Comparison of ENCODE assay signal across 8 mouse cellular contexts in genomic region chr6:3182424-3182841, GRCm38 (mm10).
DNase-seq lines count a peak whose midpoint lies in the region; ATAC-seq and TF ChIP-seq lines count a peak whose summit lies in the region.
"Not testable (repeated sequence)": the region's sequence is repeated elsewhere in the genome, so short reads cannot be mapped to it uniquely, and the experiment has no call there.

No protein-coding gene starts in this region.

- peak; percentile 3 for ATAC-seq in Patski
- ATAC-seq in embryonic facial prominence, embryonic 15.5 days (ENCODE audit: insufficient number of reproducible peaks, low FRiP score, low TSS enrichment, low read depth), result peak; percentile 60
- peak; percentile 11 for ATAC-seq in granulocyte monocyte progenitor cell, adult 5-6 weeks (replicated peaks; ENCODE audit: poor library complexity, severe bottlenecking)
- ATAC-seq in hindbrain, embryonic 14.5 days (ENCODE audit: low FRiP score), result peak; percentile 63
- peak; percentile 63 for ATAC-seq in limb, embryonic 12.5 days (ENCODE audit: insufficient number of reproducible peaks, insufficient read depth, low FRiP score, low TSS enrichment, low read depth)
- peak; percentile 8; the same call in 1 of the 2 replicates for ATAC-seq in lung, postnatal 0 days
- ATAC-seq in neural tube, embryonic 11.5 days (ENCODE audit: insufficient read depth, low FRiP score, low TSS enrichment), result peak; percentile 56

- TF ChIP-seq CTCF in Patski (IDR thresholded peaks at IDR 0.05); lung, postnatal 0 days (IDR thresholded peaks at IDR 0.05): not testable (repeated sequence)

- not testable (repeated sequence) for H3K4me3 ChIP-seq in embryonic facial prominence, embryonic 15.5 days (replicated peaks); lung, postnatal 0 days (ENCODE audit: low read depth, low read length)
- H3K4me3 ChIP-seq in hindbrain, embryonic 14.5 days (replicated peaks; ENCODE audit: low read length), result peak overlapping the region; percentile 23
- H3K4me3 ChIP-seq in limb, embryonic 12.5 days (replicated peaks), result peak overlapping the region; percentile 16; the same call in 1 of the 2 replicates
- peak overlapping the region; percentile 14 for H3K4me3 ChIP-seq in neural tube, embryonic 11.5 days (ENCODE audit: low read depth, low read length)

- peaks cover 13% of the 10 kb centered on the region for H3K9me3 ChIP-seq in embryonic facial prominence, embryonic 15.5 days (replicated peaks)
- peaks cover 32% of the 10 kb centered on the region for H3K9me3 ChIP-seq in hindbrain, embryonic 14.5 days (ENCODE audit: control insufficient read depth, low read length)
- peaks cover 20% of the 10 kb centered on the region for H3K9me3 ChIP-seq in limb, embryonic 12.5 days
- peaks cover 15% of the 10 kb centered on the region for H3K9me3 ChIP-seq in lung, postnatal 0 days (ENCODE audit: low read length)
- peaks cover 19% of the 10 kb centered on the region for H3K9me3 ChIP-seq in neural tube, embryonic 11.5 days (ENCODE audit: control insufficient read depth, low read length)

- not testable (repeated sequence) for TF ChIP-seq EP300 in lung, postnatal 0 days (IDR thresholded peaks at IDR 0.05)

- in situ Hi-C loops in Patski (cut with MboI; ENCODE audit: low pct_unique_long_range_greater_than_20kb), result loop anchor here (25.0 kb wide), 1 partner anchor 255 kb away; no protein-coding TSS in a partner anchor

- H3K9ac ChIP-seq in embryonic facial prominence, embryonic 15.5 days; hindbrain, embryonic 14.5 days; limb, embryonic 12.5 days (replicated peaks); lung, postnatal 0 days (replicated peaks; ENCODE audit: low read depth): not testable (repeated sequence)
- peak overlapping the region; percentile 5; the same call in 1 of the 2 replicates for H3K9ac ChIP-seq in neural tube, embryonic 11.5 days (ENCODE audit: low read length)

- not testable (repeated sequence) for H3K4me1 ChIP-seq in embryonic facial prominence, embryonic 15.5 days; hindbrain, embryonic 14.5 days (replicated peaks; ENCODE audit: control insufficient read depth, insufficient read depth, low read length); limb, embryonic 12.5 days (replicated peaks); lung, postnatal 0 days (ENCODE audit: insufficient read depth, low read depth, low read length); neural tube, embryonic 11.5 days (ENCODE audit: control insufficient read depth, insufficient read depth, low read length)

- DNase-seq in Patski (ENCODE audit: low read depth, low spot score); hindbrain, embryonic 14.5 days (ENCODE audit: low spot score); lung, postnatal 0 days (ENCODE audit: low spot score); neural tube, embryonic 11.5 days (ENCODE audit: low spot score): not testable (repeated sequence)
- DNase-seq in thymus, postnatal 0 days (ENCODE audit: low spot score), result peak; percentile 1

- POLR2A ChIA-PET in Patski (lab: Charles Lee), result not testable (repeated sequence)

- 39% methylated on average over 17 of the region's 17 CpGs for WGBS in embryonic facial prominence, embryonic 15.5 days
- WGBS in hindbrain, embryonic 14.5 days, result 47% methylated on average over 17 of the region's 17 CpGs
- 31% methylated on average over 17 of the region's 17 CpGs for WGBS in limb, embryonic 12.5 days
- WGBS in lung, postnatal 0 days, result 33% methylated on average over 17 of the region's 17 CpGs
- WGBS in neural tube, embryonic 11.5 days, result 37% methylated on average over 17 of the region's 17 CpGs

- peak overlapping the region; percentile 8 for H3K4me2 ChIP-seq in embryonic facial prominence, embryonic 15.5 days (replicated peaks)
- peak overlapping the region; percentile 40 for H3K4me2 ChIP-seq in hindbrain, embryonic 14.5 days (replicated peaks)
- H3K4me2 ChIP-seq in limb, embryonic 12.5 days, result peak overlapping the region; percentile 25
- 0 out of 2 replicates have a peak overlapping the region, but pooled peaks have one; percentile 17 for H3K4me2 ChIP-seq in lung, postnatal 0 days (replicated peaks; ENCODE audit: low read depth, low read length)
- H3K4me2 ChIP-seq in neural tube, embryonic 11.5 days (ENCODE audit: low read depth), result peak overlapping the region; percentile 33

- H3K27me3 ChIP-seq in Patski; embryonic facial prominence, embryonic 15.5 days; hindbrain, embryonic 14.5 days (ENCODE audit: control insufficient read depth, insufficient read depth, low read length); limb, embryonic 12.5 days; lung, postnatal 0 days (replicated peaks; ENCODE audit: insufficient read depth, low read length); neural tube, embryonic 11.5 days (ENCODE audit: control insufficient read depth, insufficient read depth, low read length): not testable (repeated sequence)

- CTCF ChIA-PET in Patski (lab: Charles Lee), result not testable (repeated sequence)

- not testable (repeated sequence) for H3K27ac ChIP-seq in embryonic facial prominence, embryonic 15.5 days (replicated peaks); hindbrain, embryonic 14.5 days; limb, embryonic 12.5 days; lung, postnatal 0 days (ENCODE audit: low read length); neural tube, embryonic 11.5 days (ENCODE audit: low read depth, low read length)

- not testable (repeated sequence) for H3K36me3 ChIP-seq in embryonic facial prominence, embryonic 15.5 days; hindbrain, embryonic 14.5 days (replicated peaks; ENCODE audit: control insufficient read depth, insufficient read depth); limb, embryonic 12.5 days; lung, postnatal 0 days (ENCODE audit: insufficient read depth, low read length); neural tube, embryonic 11.5 days (ENCODE audit: control insufficient read depth, insufficient read depth, low read length)

Comparison
In these comparisons a context has a peak if more than half of its experiments do, and no peak if none do; other contexts are left out.
1. ATAC-seq: peak in every context shown above with its lines; median percentile 63 in hindbrain, embryonic 14.5 days; 63 in limb, embryonic 12.5 days; 60 in embryonic facial prominence, embryonic 15.5 days; 56 in neural tube, embryonic 11.5 days; 11 in granulocyte monocyte progenitor cell, adult 5-6 weeks; 8 in lung, postnatal 0 days; 3 in Patski.